Mouse (Mus musculus) urinary bladder, adult 2 months (tissue): ENCODE results near the gene Thoc3. TPM values are rescaled to one million over a fixed set of nuclear protein-coding genes. Genes with fewer than 3 reads are reported as not detected.
"Not testable (repeated sequence)": the region's sequence is repeated elsewhere in the genome, so short reads cannot be mapped to it uniquely, and the experiment has no call there.

ENCODE experiments used
- DNase-seq: peaks from one replicate; pipeline ENCODE4 v3.0.0; 2022; ENCODE audit warnings: low spot score
- polyA plus RNA-seq: library from polyadenylated mRNA; depleted of rRNA; stranded (reverse); fragments of >200 nt; gene quantifications from 2 replicates; pipeline ENCODE4 v1.2.3, GENCODE M21; 2012; rRNA removed

The Thoc3 gene
- polyA plus RNA-seq = 17.7 and 20.9 TPM in 2 replicates

- DNase-seq = peak; percentile 72
Measured at GRCm38 (mm10) chr13:54468098-54469011, at the start of gene Thoc3. TSS of gene Thoc3 (minus strand) at chr13:54468849.

GRCm38 (mm10) chr13:54505920-54506319, 37.3 kb upstream of the Thoc3 start:
- no peak for DNase-seq

- no peak for DNase-seq
Measured at GRCm38 (mm10) chr13:54504611-54505260, 36.1 kb upstream of the Thoc3 start.

GRCm38 (mm10) chr13:54503604-54504521, 35.2 kb upstream of the Thoc3 start, which contains the start of gene Simc1:
TSS of gene Simc1 (plus strand) at chr13:54503779.
- peak; percentile 67 for DNase-seq

GRCm38 (mm10) chr13:54503278-54503603, 34.6 kb upstream of the Thoc3 start:
- DNase-seq = no peak

- no peak for DNase-seq
Measured at GRCm38 (mm10) chr13:54501957-54502690, 33.5 kb upstream of the Thoc3 start.

GRCm38 (mm10) chr13:54501352-54501751, 32.7 kb upstream of the Thoc3 start:
- DNase-seq = no peak

- not testable (repeated sequence) for DNase-seq
Measured at GRCm38 (mm10) chr13:54499551-54499950, 30.9 kb upstream of the Thoc3 start.

GRCm38 (mm10) chr13:54491381-54491780, 22.7 kb upstream of the Thoc3 start:
- no peak for DNase-seq

GRCm38 (mm10) chr13:54490411-54490810, 21.8 kb upstream of the Thoc3 start:
- no peak for DNase-seq

- no peak for DNase-seq
Measured at GRCm38 (mm10) chr13:54481498-54481897, 12.8 kb upstream of the Thoc3 start.

GRCm38 (mm10) chr13:54479286-54479685, 10.6 kb upstream of the Thoc3 start:
- DNase-seq = no peak

- DNase-seq = no peak
Measured at GRCm38 (mm10) chr13:54475702-54476101, 7.1 kb upstream of the Thoc3 start.

GRCm38 (mm10) chr13:54474996-54475395, 6.3 kb upstream of the Thoc3 start:
- no peak for DNase-seq

GRCm38 (mm10) chr13:54471967-54472366, 3.3 kb upstream of the Thoc3 start:
- DNase-seq = no peak

GRCm38 (mm10) chr13:54469012-54469354, 334 bp upstream of the Thoc3 start:
- DNase-seq = no peak

- no peak for DNase-seq
Measured at GRCm38 (mm10) chr13:54459282-54459681, 9.4 kb downstream of the Thoc3 start.

- DNase-seq = no peak
Measured at GRCm38 (mm10) chr13:54457062-54457461, 11.6 kb downstream of the Thoc3 start.

GRCm38 (mm10) chr13:54447496-54448224, 21.0 kb downstream of the Thoc3 start:
- no peak for DNase-seq

- DNase-seq = peak; percentile 64
Measured at GRCm38 (mm10) chr13:54446686-54447495, 21.8 kb downstream of the Thoc3 start.
